Mouse (Mus musculus) forebrain, embryonic 12.5 days (tissue): ENCODE results near the gene Sez6l2. TPM values are rescaled to one million over a fixed set of nuclear protein-coding genes. Genes with fewer than 3 reads are reported as not detected.

Source experiments
- ATAC-seq: fragments of 200-750 bp; cut with Nextera tagmentation; 2 replicates; pipeline ENCODE4 v1.8.0; 2017; ENCODE audit warnings: moderate TSS enrichment; ENCODE audit not compliant: low FRiP score
- H3K27ac ChIP-seq: fragments of 300-500 bp; sonication (generic); 2 replicates; pipeline ENCODE4 v1.5.1; 2016; ENCODE audit warnings: mild to moderate bottlenecking
- H3K27me3 ChIP-seq: fragments of 300-500 bp; sonication (generic); 2 replicates; pipeline ENCODE4 v1.6.1; 2016; ENCODE audit warnings: mild to moderate bottlenecking
- H3K36me3 ChIP-seq: fragments of 300-500 bp; sonication (generic); replicated peaks from 2 replicates; pipeline ENCODE4 v1.6.1; 2016; ENCODE audit warnings: mild to moderate bottlenecking
- H3K4me1 ChIP-seq: fragments of 300-500 bp; sonication (generic); 2 replicates; pipeline ENCODE4 v1.6.1; 2016
- H3K4me2 ChIP-seq: fragments of 300-500 bp; sonication (generic); 2 replicates; pipeline ENCODE4 v1.6.1; 2016; ENCODE audit warnings: mild to moderate bottlenecking, moderate library complexity
- H3K4me3 ChIP-seq: fragments of 300-500 bp; sonication (generic); replicated peaks from 2 replicates; pipeline ENCODE4 v1.5.1; 2016; ENCODE audit warnings: mild to moderate bottlenecking
- H3K9ac ChIP-seq: fragments of 300-500 bp; sonication (generic); 2 replicates; pipeline ENCODE4 v1.6.1; 2016; ENCODE audit warnings: mild to moderate bottlenecking
- H3K9me3 ChIP-seq: fragments of 300-500 bp; sonication (generic); 2 replicates; pipeline ENCODE4 v1.6.1; 2016
- WGBS: fragments of 180-500 bp; shearing (Covaris S2); methylation state at CpG from one replicate; pipeline ENCODE4 v1.1.7; 2016; 5-methylcytosine and 5-hydroxymethylcytosine counted together
- polyA plus RNA-seq: library from polyadenylated mRNA; unstranded; fragments of >200 nt; fragmentation: Nextera tagmentation; extraction: Ambion mirVana; gene quantifications from 2 replicates; pipeline ENCODE4 v1.2.1, GENCODE M21; 2016

The Sez6l2 gene
- polyA plus RNA-seq, 1 experiment from 2014 or later: 8.6 TPM

- Histone ChIP-seq H3K27me3 (no peaks in the 10 kb centered on the region), H3K4me3 (no peak overlapping the region), H3K9ac (no peak overlapping the region), H3K4me1 (peaks cover 5% of the 10 kb centered on the region; the same call in 1 of the 2 replicates), H3K27ac (no peak overlapping the region), H3K9me3 (no peaks in the 10 kb centered on the region), H3K4me2 (no peak overlapping the region), H3K36me3 (peaks cover 49% of the 10 kb centered on the region)
- no peak for ATAC-seq
- 48% methylated on average over 6 of the region's 6 CpGs for WGBS
These were observed 9.2 kb upstream of the Sez6l2 start for GRCm38 (mm10) chr7:126941171-126941570.

DNA sequence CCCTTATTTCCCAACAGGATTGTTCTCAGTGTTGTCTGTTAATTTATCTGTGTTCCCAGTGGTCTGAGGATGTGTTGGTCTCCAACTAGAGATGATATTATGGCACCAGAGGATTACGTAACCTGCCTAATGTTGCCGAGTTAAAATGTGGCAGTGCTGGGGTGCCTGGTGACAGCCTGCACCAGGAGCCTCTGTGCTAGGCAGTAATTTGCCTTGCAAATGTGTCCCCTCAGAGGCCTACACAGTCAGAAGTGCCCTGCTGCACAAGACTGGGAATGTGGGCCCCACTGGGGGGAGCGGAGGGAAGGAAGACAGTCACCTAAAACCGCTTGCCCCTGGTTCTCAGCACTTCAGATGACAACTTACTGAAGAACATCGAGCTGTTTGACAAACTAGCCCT, 8.6 kb upstream of the Sez6l2 start:
- H3K9me3 ChIP-seq: no peaks in the 10 kb centered on the region
- no peak for ATAC-seq
- H3K27ac ChIP-seq: no peak overlapping the region
- no peak overlapping the region for H3K9ac ChIP-seq
- 63% methylated on average over 5 of the region's 5 CpGs for WGBS
- H3K4me3 ChIP-seq: no peak overlapping the region
- H3K4me2 ChIP-seq: no peak overlapping the region
- no peaks in the 10 kb centered on the region for H3K27me3 ChIP-seq
- H3K36me3 ChIP-seq: peaks cover 42% of the 10 kb centered on the region
- peaks cover 5% of the 10 kb centered on the region; the same call in 1 of the 2 replicates for H3K4me1 ChIP-seq

- H3K9me3 ChIP-seq: no peaks in the 10 kb centered on the region
- H3K36me3 ChIP-seq: peaks cover 31% of the 10 kb centered on the region
- H3K9ac ChIP-seq: no peak overlapping the region; the same call in 1 of the 2 replicates
- no peak for ATAC-seq
- no peak overlapping the region for H3K4me3 ChIP-seq
- 35% methylated on average over 3 of the region's 3 CpGs for WGBS
- H3K27ac ChIP-seq: no peak overlapping the region
- H3K4me1 ChIP-seq: peaks cover 31% of the 10 kb centered on the region
- no peak overlapping the region for H3K4me2 ChIP-seq
- H3K27me3 ChIP-seq: peaks cover 32% of the 10 kb centered on the region
These were observed 3.8 kb upstream of the Sez6l2 start for GRCm38 (mm10) chr7:126946530-126946929.

DNA sequence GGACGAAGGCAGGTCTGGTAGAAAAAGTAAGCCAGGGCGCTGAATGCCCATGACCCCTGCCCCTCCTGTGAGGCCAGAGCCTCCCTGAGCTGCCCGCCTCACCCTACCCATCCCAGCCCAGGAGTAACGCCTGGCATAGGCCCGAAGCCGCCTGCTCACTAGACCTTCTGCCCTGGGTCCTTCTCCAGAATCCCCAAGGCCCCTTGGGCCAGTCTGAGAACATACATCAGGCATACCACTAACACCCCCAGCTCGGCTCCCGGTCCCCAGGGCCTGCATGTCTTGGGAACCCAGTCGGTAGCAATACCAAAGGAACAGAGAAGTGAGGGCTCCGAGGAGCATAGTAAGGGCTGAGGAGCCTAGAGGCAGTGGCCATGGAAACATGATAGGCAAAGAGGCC, 1.7 kb upstream of the Sez6l2 start:
- Histone ChIP-seq H3K9me3 (no peaks in the 10 kb centered on the region), H3K9ac (peak overlapping the region; percentile 68; the same call in 1 of the 2 replicates), H3K4me2 (peak overlapping the region; percentile 95), H3K4me1 (peaks cover 34% of the 10 kb centered on the region), H3K27ac (peak overlapping the region; percentile 81), H3K4me3 (peak overlapping the region; percentile 50), H3K27me3 (peaks cover 52% of the 10 kb centered on the region), H3K36me3 (peaks cover 21% of the 10 kb centered on the region)
- no peak for ATAC-seq
- 83% methylated on average over 10 of the region's 10 CpGs for WGBS

- H3K9me3 ChIP-seq: no peaks in the 10 kb centered on the region
- peak within 1 kb of the TSS; percentile 68 for H3K9ac ChIP-seq
- peaks cover 13% of the 10 kb centered on the region for H3K36me3 ChIP-seq
- H3K4me1 ChIP-seq: peaks cover 34% of the 10 kb centered on the region
- under 1% methylated on average over 21 of the region's 21 CpGs for WGBS
- H3K27ac ChIP-seq: peak within 1 kb of the TSS; percentile 81
- H3K4me2 ChIP-seq: peak within 1 kb of the TSS; percentile 95
- H3K4me3 ChIP-seq: peak within 1 kb of the TSS; percentile 50
- peak; percentile 69 for ATAC-seq
- H3K27me3 ChIP-seq: peaks cover 55% of the 10 kb centered on the region
These were observed 965 bp upstream of the Sez6l2 start, which contains the start of gene Asphd1 for GRCm38 (mm10) chr7:126949403-126949792. Gene Asphd1 (minus strand): TSS chr7:126949582.

DNA sequence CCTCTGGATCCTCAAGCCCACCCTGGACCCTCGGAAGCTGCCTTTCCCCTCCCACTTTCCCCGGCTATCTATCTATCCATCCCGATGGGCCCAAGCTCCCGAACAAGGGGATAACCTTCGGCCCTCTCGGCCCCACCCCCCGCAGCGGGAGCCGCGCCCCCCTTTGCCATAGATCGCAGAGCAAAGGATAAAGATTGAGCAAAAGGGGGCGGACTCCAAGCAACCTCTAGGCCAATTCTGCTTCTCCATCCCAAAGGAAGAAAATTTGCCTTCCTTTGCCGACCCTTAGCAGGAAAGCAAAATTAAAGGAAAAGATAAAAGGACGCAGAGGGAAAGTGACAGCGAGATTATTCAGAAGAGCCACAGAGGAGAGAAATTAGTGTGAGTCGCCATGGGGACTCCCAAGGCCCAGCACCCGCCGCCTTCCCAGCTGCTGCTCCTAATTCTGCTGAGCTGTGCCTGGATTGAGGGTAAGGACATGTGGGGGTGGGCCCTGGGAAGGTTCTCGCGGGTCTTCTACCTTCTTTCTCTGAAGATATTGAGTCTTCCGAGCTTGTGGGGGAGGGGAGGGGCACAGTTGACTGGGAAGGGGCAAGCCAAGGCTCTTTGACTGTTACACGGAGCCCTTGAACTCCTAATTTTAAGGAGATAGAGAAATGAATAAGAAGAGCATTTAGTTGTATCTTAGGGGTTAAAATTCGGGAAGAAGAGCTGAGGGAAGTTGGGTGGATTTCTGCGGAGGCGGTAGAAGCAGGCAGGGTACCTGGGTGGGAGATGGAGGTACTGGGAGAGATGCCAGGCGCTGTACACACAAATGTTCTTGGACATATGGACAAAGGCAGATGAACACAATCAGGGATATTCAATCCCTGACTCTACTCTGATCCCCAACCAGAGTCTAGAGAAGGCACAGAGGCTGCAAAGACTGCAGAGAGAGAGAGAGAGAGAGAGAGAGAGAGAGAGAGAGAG, 568 bp downstream of the Sez6l2 start:
- 0 out of 2 replicates have a peak, but pooled peaks have one; percentile 16 for ATAC-seq
- peaks cover 34% of the 10 kb centered on the region for H3K4me1 ChIP-seq
- H3K27ac ChIP-seq: peak overlapping the region; percentile 81
- H3K4me2 ChIP-seq: peak overlapping the region; percentile 95
- no peaks in the 10 kb centered on the region for H3K9me3 ChIP-seq
- H3K9ac ChIP-seq: peak overlapping the region; percentile 68
- H3K36me3 ChIP-seq: 0 out of 2 replicates have a peak, but pooled peaks cover 2% of the 10 kb centered on the region
- WGBS: 5% methylated on average over 26 of the region's 26 CpGs
- peak overlapping the region; percentile 50 for H3K4me3 ChIP-seq
- H3K27me3 ChIP-seq: peaks cover 55% of the 10 kb centered on the region

- Histone ChIP-seq H3K9me3 (no peaks in the 10 kb centered on the region), H3K4me1 (peaks cover 34% of the 10 kb centered on the region), H3K27ac (no peak overlapping the region), H3K27me3 (peaks cover 55% of the 10 kb centered on the region), H3K4me3 (peak overlapping the region; percentile 50), H3K36me3 (no peaks in the 10 kb centered on the region), H3K9ac (peak overlapping the region; percentile 68), H3K4me2 (peak overlapping the region; percentile 95)
- ATAC-seq: no peak
- 26% methylated on average over 4 of the region's 4 CpGs for whole genome bisulfite sequencing
These were observed 1.4 kb downstream of the Sez6l2 start for GRCm38 (mm10) chr7:126951741-126952140.

DNA sequence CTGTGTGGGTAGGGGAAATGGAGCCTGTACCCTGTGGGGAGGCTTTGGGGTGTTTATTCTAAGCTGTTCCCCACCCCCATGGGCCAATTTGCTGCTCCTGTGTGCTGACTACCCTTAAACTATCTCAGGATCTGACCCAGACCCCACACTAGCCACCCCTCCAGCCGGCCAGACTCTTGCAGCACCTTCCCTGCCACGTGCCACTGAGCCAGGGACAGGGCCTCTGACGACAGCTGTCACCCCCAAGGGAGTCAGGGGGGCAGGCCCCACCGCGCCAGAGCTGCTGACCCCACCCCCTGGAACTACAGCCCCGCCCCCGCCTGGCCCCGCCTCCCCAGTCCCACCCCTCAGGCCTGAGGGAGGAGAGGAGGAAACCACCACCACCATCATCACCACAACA, 2.3 kb downstream of the Sez6l2 start:
- no peak overlapping the region for H3K27ac ChIP-seq
- H3K4me3 ChIP-seq: peak overlapping the region; percentile 50
- no peak for ATAC-seq
- peaks cover 34% of the 10 kb centered on the region for H3K4me1 ChIP-seq
- no peaks in the 10 kb centered on the region for H3K9me3 ChIP-seq
- H3K9ac ChIP-seq: 0 out of 2 replicates have a peak overlapping the region, but pooled peaks have one; percentile 68
- 3% methylated on average over 8 of the region's 8 CpGs for WGBS
- H3K27me3 ChIP-seq: peaks cover 55% of the 10 kb centered on the region
- no peaks in the 10 kb centered on the region for H3K36me3 ChIP-seq
- H3K4me2 ChIP-seq: peak overlapping the region; percentile 95

DNA sequence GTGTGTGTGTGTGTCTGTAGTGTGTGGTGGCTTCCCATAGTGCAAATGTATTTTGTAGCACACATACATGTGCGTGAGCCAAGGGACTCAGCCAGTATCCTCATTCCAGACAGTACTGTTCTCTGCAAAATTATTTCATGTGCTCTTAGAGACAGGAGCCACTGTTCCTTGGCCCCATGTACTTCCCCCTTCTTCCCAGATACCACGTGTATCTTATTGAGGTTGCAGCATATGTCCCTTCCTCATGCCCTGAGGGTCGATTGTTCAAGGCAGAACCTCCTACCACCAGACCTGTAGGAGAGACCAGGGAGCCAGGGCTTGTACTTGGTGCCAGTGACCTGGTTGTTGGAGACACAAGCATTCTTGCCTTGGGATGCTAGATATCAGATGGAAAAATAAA, 4.8 kb downstream of the Sez6l2 start:
- H3K4me1 ChIP-seq: peaks cover 14% of the 10 kb centered on the region
- no peaks in the 10 kb centered on the region for H3K9me3 ChIP-seq
- no peak for ATAC-seq
- no peaks in the 10 kb centered on the region for H3K36me3 ChIP-seq
- H3K4me3 ChIP-seq: no peak overlapping the region
- no peak overlapping the region for H3K27ac ChIP-seq
- H3K4me2 ChIP-seq: no peak overlapping the region
- WGBS: 70% methylated on average over 3 of the region's 3 CpGs
- no peak overlapping the region for H3K9ac ChIP-seq
- H3K27me3 ChIP-seq: peaks cover 37% of the 10 kb centered on the region

DNA sequence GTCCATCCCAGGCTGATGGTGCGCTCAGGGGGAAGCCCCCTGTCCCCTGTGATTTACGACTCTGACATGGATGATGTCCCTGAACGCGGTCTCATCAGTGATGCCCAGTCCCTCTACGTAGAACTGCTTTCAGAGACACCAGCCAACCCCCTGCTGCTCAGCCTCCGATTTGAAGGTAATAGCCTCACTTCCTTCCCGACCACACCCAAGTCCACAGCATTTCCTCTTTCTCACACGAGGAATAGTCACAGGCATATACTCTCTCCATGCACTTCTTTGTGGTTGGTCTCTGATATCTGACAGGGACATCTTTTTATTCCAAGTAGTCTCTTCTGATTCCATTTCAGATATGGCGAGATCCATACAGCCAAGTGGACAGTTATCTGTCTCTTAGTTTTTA, 9.4 kb downstream of the Sez6l2 start:
- Histone ChIP-seq H3K4me2 (no peak overlapping the region), H3K4me1 (0 out of 2 replicates have a peak, but pooled peaks cover 3% of the 10 kb centered on the region), H3K9ac (no peak overlapping the region), H3K9me3 (no peaks in the 10 kb centered on the region), H3K27ac (no peak overlapping the region), H3K27me3 (peaks cover 31% of the 10 kb centered on the region), H3K36me3 (peaks cover 7% of the 10 kb centered on the region; the same call in 1 of the 2 replicates), H3K4me3 (no peak overlapping the region)
- 80% methylated on average over 9 of the region's 9 CpGs for WGBS
- no peak for ATAC-seq

- no peaks in the 10 kb centered on the region for H3K9me3 ChIP-seq
- H3K4me3 ChIP-seq: no peak overlapping the region
- ATAC-seq: no peak
- H3K36me3 ChIP-seq: peaks cover 7% of the 10 kb centered on the region; the same call in 1 of the 2 replicates
- H3K4me1 ChIP-seq: 0 out of 2 replicates have a peak, but pooled peaks cover 3% of the 10 kb centered on the region
- 87% methylated on average over 5 of the region's 5 CpGs for WGBS
- no peak overlapping the region for H3K4me2 ChIP-seq
- H3K27me3 ChIP-seq: peaks cover 31% of the 10 kb centered on the region
- H3K27ac ChIP-seq: no peak overlapping the region
- H3K9ac ChIP-seq: no peak overlapping the region
These were observed 10.7 kb downstream of the Sez6l2 start for GRCm38 (mm10) chr7:126961095-126961494.

- Histone ChIP-seq H3K9ac (no peak overlapping the region), H3K27me3 (peaks cover 31% of the 10 kb centered on the region), H3K4me3 (no peak overlapping the region), H3K27ac (no peak overlapping the region), H3K36me3 (peaks cover 10% of the 10 kb centered on the region; the same call in 1 of the 2 replicates), H3K4me2 (no peak overlapping the region), H3K4me1 (0 out of 2 replicates have a peak, but pooled peaks cover 3% of the 10 kb centered on the region), H3K9me3 (no peaks in the 10 kb centered on the region)
- no peak for ATAC-seq
- WGBS: 92% methylated on average over 4 of the region's 4 CpGs
These were observed 11.6 kb downstream of the Sez6l2 start for GRCm38 (mm10) chr7:126961965-126962364.
